Mouse (Mus musculus) heart, postnatal 4 days (tissue): ENCODE data around the gene Olfr15. TPM values are rescaled to one million over a fixed set of nuclear protein-coding genes. Genes with fewer than 3 reads are reported as not detected.
"Not testable (repeated sequence)": the region's sequence is repeated elsewhere in the genome, so short reads cannot be mapped to it uniquely, and the experiment has no call there.

Experiments
- DNase-seq: peaks from one replicate; pipeline ENCODE4 v3.0.0; 2021
- total RNA-seq, 2 experiments: library from RNA; stranded (reverse); gene quantifications; 2 replicates each; pipeline ENCODE4 v1.2.3; 2021

The Olfr15 gene
- total RNA-seq, result not detected

- no peak for DNase-seq
Observed at GRCm38 (mm10) chr16:3830588-3831109, at the start of gene Olfr15. Gene Olfr15, plus strand, starts transcription at chr16:3830878.

- no peak for DNase-seq
Observed at GRCm38 (mm10) chr16:3781237-3781636, 49.4 kb upstream of the Olfr15 start.

GRCm38 (mm10) chr16:3788394-3788793 lies 42.3 kb upstream of the Olfr15 start:
- DNase-seq, result no peak

GRCm38 (mm10) chr16:3808176-3808575 lies 22.5 kb upstream of the Olfr15 start:
- no peak for DNase-seq

- DNase-seq, result not testable (repeated sequence)
Observed at GRCm38 (mm10) chr16:3814667-3815066, 16.0 kb upstream of the Olfr15 start.

GRCm38 (mm10) chr16:3820202-3820601 lies 10.5 kb upstream of the Olfr15 start:
- DNase-seq, result peak; percentile 15

GRCm38 (mm10) chr16:3828021-3828420 lies 2.7 kb upstream of the Olfr15 start:
- no peak for DNase-seq

- DNase-seq, result no peak
Observed at GRCm38 (mm10) chr16:3829727-3830126, 951 bp upstream of the Olfr15 start.

GRCm38 (mm10) chr16:3835461-3835860 lies 4.8 kb downstream of the Olfr15 start:
- no peak for DNase-seq

- DNase-seq, result peak; percentile 31
Observed at GRCm38 (mm10) chr16:3839157-3839885, 8.6 kb downstream of the Olfr15 start.

- DNase-seq, result no peak
Observed at GRCm38 (mm10) chr16:3842989-3843388, 12.3 kb downstream of the Olfr15 start.

GRCm38 (mm10) chr16:3843796-3844195 lies 13.1 kb downstream of the Olfr15 start:
- DNase-seq, result no peak

- DNase-seq, result peak; percentile 93
Observed at GRCm38 (mm10) chr16:3846711-3847518, 16.2 kb downstream of the Olfr15 start, which contains the start of gene Zfp174. Gene Zfp174, plus strand, starts transcription at chr16:3847268.

- no peak for DNase-seq
Observed at GRCm38 (mm10) chr16:3847871-3848270, 17.2 kb downstream of the Olfr15 start.

- DNase-seq, result no peak
Observed at GRCm38 (mm10) chr16:3848416-3848815, 17.7 kb downstream of the Olfr15 start.

GRCm38 (mm10) chr16:3851301-3851700 lies 20.6 kb downstream of the Olfr15 start:
- DNase-seq, result not testable (repeated sequence)

- DNase-seq, result no peak
Observed at GRCm38 (mm10) chr16:3852586-3852985, 21.9 kb downstream of the Olfr15 start.

GRCm38 (mm10) chr16:3854437-3855182 lies 23.9 kb downstream of the Olfr15 start:
- no peak for DNase-seq

- no peak for DNase-seq
Observed at GRCm38 (mm10) chr16:3855776-3856175, 25.1 kb downstream of the Olfr15 start.

GRCm38 (mm10) chr16:3859254-3859653 lies 28.6 kb downstream of the Olfr15 start:
- no peak for DNase-seq

- no peak for DNase-seq
Observed at GRCm38 (mm10) chr16:3871815-3872214, 41.1 kb downstream of the Olfr15 start.

- DNase-seq, result peak; percentile 91
Observed at GRCm38 (mm10) chr16:3872216-3873047, 41.8 kb downstream of the Olfr15 start, which contains the start of gene Naa60. Gene Naa60, plus strand, starts transcription at chr16:3872375.
